Mouse (Mus musculus): Measurements from ENCODE around the gene Gpbp1l1. TPM values are rescaled to one million over a fixed set of nuclear protein-coding genes. Genes with fewer than 3 reads are reported as not detected.
A peak's percentile ranks its signal among the peaks of the same experiment; 100 is the strongest.

The Gpbp1l1 gene
- 32.2 and 32.6 TPM in 2 replicates for polyA plus RNA-seq (2015; fragmentation: Nextera tagmentation; extraction: Ambion mirVana)

- peak; percentile 97 for ATAC-seq (ENCODE audit: insufficient read depth, low FRiP score)
- Histone ChIP-seq H3K9me3 (replicated peaks; ENCODE audit: control insufficient read depth, low read length) (no peaks in the 10 kb centered on the region), H3K4me2 (ENCODE audit: low read depth, low read length) (peak within 1 kb of the TSS; percentile 90), H3K27ac (ENCODE audit: low read length) (peak within 1 kb of the TSS; percentile 99), H3K36me3 (ENCODE audit: control insufficient read depth, insufficient read depth, low read length) (no peaks in the 10 kb centered on the region), H3K4me1 (ENCODE audit: control insufficient read depth, insufficient read depth, low read length) (0 out of 2 replicates have a peak, but pooled peaks cover 4% of the 10 kb centered on the region), H3K27me3 (ENCODE audit: control insufficient read depth, insufficient read depth, low read length) (no peaks in the 10 kb centered on the region), H3K4me3 (replicated peaks; ENCODE audit: low read length) (peak within 1 kb of the TSS; percentile 72), H3K9ac (ENCODE audit: low read length) (peak within 1 kb of the TSS; percentile 87)
- WGBS: under 1% methylated on average over 75 of the region's 78 CpGs
Measured at GRCm38 (mm10) chr4:116557306-116558121, at the start of gene Gpbp1l1. Gene Gpbp1l1, plus strand, starts transcription at chr4:116557658.

GRCm38 (mm10) chr4:116531109-116531508 is 26.3 kb upstream of the Gpbp1l1 start:
- Histone ChIP-seq H3K27ac (ENCODE audit: low read length) (no peak overlapping the region), H3K4me3 (replicated peaks; ENCODE audit: low read length) (no peak overlapping the region), H3K9ac (ENCODE audit: low read length) (no peak overlapping the region), H3K27me3 (ENCODE audit: control insufficient read depth, insufficient read depth, low read length) (no peaks in the 10 kb centered on the region), H3K4me2 (ENCODE audit: low read depth, low read length) (no peak overlapping the region), H3K36me3 (ENCODE audit: control insufficient read depth, insufficient read depth, low read length) (0 out of 2 replicates have a peak, but pooled peaks cover 3% of the 10 kb centered on the region), H3K4me1 (ENCODE audit: control insufficient read depth, insufficient read depth, low read length) (no peaks in the 10 kb centered on the region), H3K9me3 (replicated peaks; ENCODE audit: control insufficient read depth, low read length) (no peaks in the 10 kb centered on the region)
- ATAC-seq (ENCODE audit: insufficient read depth, low FRiP score): no peak
- 66% methylated on average over 2 of the region's 2 CpGs for WGBS

GRCm38 (mm10) chr4:116536351-116536750 is 21.1 kb upstream of the Gpbp1l1 start:
- Histone ChIP-seq H3K9ac (ENCODE audit: low read length) (no peak overlapping the region), H3K4me3 (replicated peaks; ENCODE audit: low read length) (no peak overlapping the region), H3K4me2 (ENCODE audit: low read depth, low read length) (no peak overlapping the region), H3K27me3 (ENCODE audit: control insufficient read depth, insufficient read depth, low read length) (no peaks in the 10 kb centered on the region), H3K4me1 (ENCODE audit: control insufficient read depth, insufficient read depth, low read length) (no peaks in the 10 kb centered on the region), H3K9me3 (replicated peaks; ENCODE audit: control insufficient read depth, low read length) (no peaks in the 10 kb centered on the region), H3K36me3 (ENCODE audit: control insufficient read depth, insufficient read depth, low read length) (no peaks in the 10 kb centered on the region), H3K27ac (ENCODE audit: low read length) (no peak overlapping the region)
- ATAC-seq (ENCODE audit: insufficient read depth, low FRiP score): no peak

GRCm38 (mm10) chr4:116537737-116538136 is 19.7 kb upstream of the Gpbp1l1 start:
- H3K9ac ChIP-seq (ENCODE audit: low read length): no peak overlapping the region
- no peaks in the 10 kb centered on the region for H3K27me3 ChIP-seq (ENCODE audit: control insufficient read depth, insufficient read depth, low read length)
- H3K4me1 ChIP-seq (ENCODE audit: control insufficient read depth, insufficient read depth, low read length): no peaks in the 10 kb centered on the region
- H3K9me3 ChIP-seq (replicated peaks; ENCODE audit: control insufficient read depth, low read length): no peaks in the 10 kb centered on the region
- 86% methylated on average over 3 of the region's 3 CpGs for WGBS
- H3K4me2 ChIP-seq (ENCODE audit: low read depth, low read length): no peak overlapping the region
- H3K4me3 ChIP-seq (replicated peaks; ENCODE audit: low read length): no peak overlapping the region
- no peak for ATAC-seq (ENCODE audit: insufficient read depth, low FRiP score)
- no peak overlapping the region for H3K27ac ChIP-seq (ENCODE audit: low read length)
- no peaks in the 10 kb centered on the region for H3K36me3 ChIP-seq (ENCODE audit: control insufficient read depth, insufficient read depth, low read length)

- Histone ChIP-seq H3K27me3 (ENCODE audit: control insufficient read depth, insufficient read depth, low read length) (no peaks in the 10 kb centered on the region), H3K4me1 (ENCODE audit: control insufficient read depth, insufficient read depth, low read length) (no peaks in the 10 kb centered on the region), H3K4me2 (ENCODE audit: low read depth, low read length) (no peak overlapping the region), H3K4me3 (replicated peaks; ENCODE audit: low read length) (no peak overlapping the region), H3K9ac (ENCODE audit: low read length) (no peak overlapping the region), H3K9me3 (replicated peaks; ENCODE audit: control insufficient read depth, low read length) (no peaks in the 10 kb centered on the region), H3K27ac (ENCODE audit: low read length) (no peak overlapping the region), H3K36me3 (ENCODE audit: control insufficient read depth, insufficient read depth, low read length) (no peaks in the 10 kb centered on the region)
- 89% methylated on average over 1 of the region's 1 CpGs for WGBS
- ATAC-seq (ENCODE audit: insufficient read depth, low FRiP score): no peak
Measured at GRCm38 (mm10) chr4:116550432-116550831, 7.0 kb upstream of the Gpbp1l1 start.

- Histone ChIP-seq H3K27ac (ENCODE audit: low read length) (no peak overlapping the region), H3K9ac (ENCODE audit: low read length) (no peak overlapping the region), H3K27me3 (ENCODE audit: control insufficient read depth, insufficient read depth, low read length) (no peaks in the 10 kb centered on the region), H3K9me3 (replicated peaks; ENCODE audit: control insufficient read depth, low read length) (no peaks in the 10 kb centered on the region), H3K4me3 (replicated peaks; ENCODE audit: low read length) (no peak overlapping the region), H3K4me1 (ENCODE audit: control insufficient read depth, insufficient read depth, low read length) (no peaks in the 10 kb centered on the region), H3K36me3 (ENCODE audit: control insufficient read depth, insufficient read depth, low read length) (no peaks in the 10 kb centered on the region), H3K4me2 (ENCODE audit: low read depth, low read length) (no peak overlapping the region)
- ATAC-seq (ENCODE audit: insufficient read depth, low FRiP score): no peak
- 74% methylated on average over 3 of the region's 3 CpGs for WGBS
Measured at GRCm38 (mm10) chr4:116553035-116553434, 4.4 kb upstream of the Gpbp1l1 start.

GRCm38 (mm10) chr4:116555413-116556300 is 1.8 kb upstream of the Gpbp1l1 start, which contains the start of gene Tmem69:
Gene Tmem69, minus strand, starts transcription at chr4:116555936.
- 3% methylated on average over 23 of the region's 23 CpGs for WGBS

GRCm38 (mm10) chr4:116556561-116557305 is 725 bp upstream of the Gpbp1l1 start:
- H3K9me3 ChIP-seq (replicated peaks; ENCODE audit: control insufficient read depth, low read length): no peaks in the 10 kb centered on the region
- peak overlapping the region; percentile 72 for H3K4me3 ChIP-seq (replicated peaks; ENCODE audit: low read length)
- peak overlapping the region; percentile 90 for H3K4me2 ChIP-seq (ENCODE audit: low read depth, low read length)
- no peaks in the 10 kb centered on the region for H3K36me3 ChIP-seq (ENCODE audit: control insufficient read depth, insufficient read depth, low read length)
- H3K27ac ChIP-seq (ENCODE audit: low read length): peak overlapping the region; percentile 99
- ATAC-seq (ENCODE audit: insufficient read depth, low FRiP score): peak; percentile 95
- WGBS: under 1% methylated on average over 28 of the region's 28 CpGs
- 0 out of 2 replicates have a peak, but pooled peaks cover 4% of the 10 kb centered on the region for H3K4me1 ChIP-seq (ENCODE audit: control insufficient read depth, insufficient read depth, low read length)
- H3K27me3 ChIP-seq (ENCODE audit: control insufficient read depth, insufficient read depth, low read length): no peaks in the 10 kb centered on the region
- H3K9ac ChIP-seq (ENCODE audit: low read length): peak overlapping the region; percentile 87

More at GRCm38 (mm10) chr4:116555413-116556300, 1.8 kb upstream of the Gpbp1l1 start, which contains the start of gene Tmem69:
- Histone ChIP-seq H3K9me3 (replicated peaks; ENCODE audit: control insufficient read depth, low read length) (no peaks in the 10 kb centered on the region), H3K27me3 (ENCODE audit: control insufficient read depth, insufficient read depth, low read length) (no peaks in the 10 kb centered on the region), H3K4me1 (ENCODE audit: control insufficient read depth, insufficient read depth, low read length) (0 out of 2 replicates have a peak, but pooled peaks cover 4% of the 10 kb centered on the region), H3K4me3 (replicated peaks; ENCODE audit: low read length) (peak within 1 kb of the TSS; percentile 72), H3K27ac (ENCODE audit: low read length) (peak within 1 kb of the TSS; percentile 99), H3K4me2 (ENCODE audit: low read depth, low read length) (peak within 1 kb of the TSS; percentile 90), H3K36me3 (ENCODE audit: control insufficient read depth, insufficient read depth, low read length) (no peaks in the 10 kb centered on the region), H3K9ac (ENCODE audit: low read length) (peak within 1 kb of the TSS; percentile 87)
- no peak for ATAC-seq (ENCODE audit: insufficient read depth, low FRiP score)

Measured in stomach, embryonic 16.5 days (tissue).